Mouse (Mus musculus) duodenum, adult 2 months (tissue): ENCODE results near the gene Gm4907. TPM values are rescaled to one million over a fixed set of nuclear protein-coding genes. Genes with fewer than 3 reads are reported as not detected.

Experiments
- polyA plus RNA-seq: library from polyadenylated mRNA; depleted of rRNA; stranded (reverse); fragments of >200 nt; gene quantifications from 2 replicates; pipeline ENCODE4 v1.2.3, GENCODE M21; 2012; ENCODE audit warnings: low replicate concordance; rRNA removed

Gm4907 gene
- polyA plus RNA-seq = not detected in 2 replicates

DNA sequence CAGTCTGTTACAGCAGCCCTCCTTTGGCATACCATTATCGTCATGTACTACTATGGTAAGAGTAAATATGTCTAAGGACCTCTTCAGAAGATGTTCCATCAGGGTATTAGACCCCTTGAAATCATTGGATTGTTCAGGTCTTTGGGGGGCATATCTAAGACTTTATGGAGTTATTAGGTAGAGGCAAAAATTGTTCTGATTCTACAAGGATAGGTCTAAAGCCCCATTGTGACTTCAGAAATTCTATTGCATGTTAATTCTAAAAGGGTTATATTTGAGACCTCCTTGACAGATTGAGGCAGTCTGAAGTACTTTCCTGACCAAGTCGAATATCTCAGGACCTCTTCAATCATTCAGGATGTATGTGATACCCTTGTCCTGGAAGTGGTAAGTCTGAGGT is at the start of gene Gm4907:
Gm4907 (plus strand) TSS at position 301 of the 400 bp plus-strand sequence.

Other genes starting within 250 kb of the Gm4907 start
- gene Wdr44, start 189.5 kb upstream of the Gm4907 start, polyA plus RNA-seq = 3.4 and 4.2 TPM in 2 replicates
- not detected in 2 replicates for gene Gm4985, start 76.4 kb downstream of the Gm4907 start, polyA plus RNA-seq